Comparison of ENCODE assay signal across 9 mouse cellular contexts in the genomic region with DNA sequence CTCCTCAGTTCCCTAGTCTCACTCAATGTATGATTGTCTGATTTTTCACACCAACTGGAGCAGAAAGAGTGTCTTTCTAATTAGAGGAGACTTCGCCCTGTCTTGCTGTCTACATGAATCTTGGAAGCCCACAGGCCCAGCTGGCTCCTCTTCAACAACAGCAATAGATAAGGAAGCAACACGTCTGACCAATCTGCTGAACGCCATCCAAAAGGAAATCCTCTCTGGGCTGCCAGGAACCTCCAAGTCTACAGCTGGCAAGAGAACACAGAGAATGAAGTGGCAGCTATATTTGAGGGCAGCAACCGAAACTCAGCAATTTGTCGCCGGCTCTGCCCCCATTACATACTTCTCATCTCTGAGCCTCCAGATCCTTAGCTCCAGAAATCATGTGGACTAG.
DNase-seq lines count a peak whose midpoint lies in the region; ATAC-seq lines count a peak whose summit lies in the region.
"Had no signal": no experiment of that assay in that cellular context is flagged by ENCODE, and none has a peak within 500 bp of the region (broad histone marks: within the 10 kb centered on the region; RNA-seq: fewer than 3 reads in every experiment).

No protein-coding gene starts in this region.

- no peaks in the 10 kb centered on the region for H3K27me3 ChIP-seq in kidney, embryonic 15.5 days
- H3K27me3 ChIP-seq: heart, embryonic 13.5 days had no signal

- no peak overlapping the region for H3K9ac ChIP-seq in kidney, embryonic 15.5 days
- H3K9ac ChIP-seq: heart, embryonic 13.5 days had no signal

- H3K9me3 ChIP-seq in kidney, embryonic 15.5 days (replicated peaks): no peaks in the 10 kb centered on the region
- H3K9me3 ChIP-seq: heart, embryonic 13.5 days had no signal

- no peak for ATAC-seq in kidney, embryonic 15.5 days (replicated peaks; ENCODE audit: low FRiP score)
- no peak for ATAC-seq in monocyte, adult 5-6 weeks (replicated peaks; ENCODE audit: insufficient number of reproducible peaks, low FRiP score, low TSS enrichment, poor library complexity, severe bottlenecking)

- no peak overlapping the region for H3K4me3 ChIP-seq in kidney, embryonic 15.5 days (replicated peaks)
- H3K4me3 ChIP-seq: heart, embryonic 13.5 days had no signal

- H3K27ac ChIP-seq in kidney, embryonic 15.5 days: no peak overlapping the region

- no peak overlapping the region for H3K4me2 ChIP-seq in kidney, embryonic 15.5 days
- H3K4me2 ChIP-seq: heart, embryonic 13.5 days had no signal

- no peaks in the 10 kb centered on the region for H3K36me3 ChIP-seq in kidney, embryonic 15.5 days
- H3K36me3 ChIP-seq: heart, embryonic 13.5 days had no signal

- peak; percentile 18 for DNase-seq in kidney, adult 11 months
- DNase-seq in adrenal gland, postnatal 25 days: peak; percentile 32
- DNase-seq in heart, postnatal 14 days: peak; percentile 36 to 46
- peak; percentile 64 for DNase-seq in lung, postnatal 14 days
- DNase-seq in thymus, postnatal 10 days (ENCODE audit: low spot score in 2 of 2): no peak
- DNase-seq in testis, postnatal 10 days (ENCODE audit: low spot score): no peak

- no peaks in the 10 kb centered on the region for H3K4me1 ChIP-seq in kidney, embryonic 15.5 days

- intact Hi-C loops in heart, postnatal 14 days (cut with DNase I): no loop called here

- WGBS in kidney, embryonic 15.5 days: 63% methylated on average over 6 of the region's 6 CpGs

Comparison
In these comparisons a context has a peak if more than half of its experiments do, and no peak if none do; other contexts are left out.
1. DNase-seq: peak in kidney, adult 11 months (single experiment), adrenal gland, postnatal 25 days (single experiment), heart, postnatal 14 days (2 of 2) and lung, postnatal 14 days (single experiment); none in thymus, postnatal 10 days (0 of 2) and testis, postnatal 10 days (single experiment).